Mouse (Mus musculus) c-Kit-positive CD71-positive TER-119-negative erythroid progenitor cells, embryonic 14.5 days (primary cell): ENCODE measurements at regions not wholly inside any gene's neighbourhood (a gene's known extent, or its start where the extent isn't known, plus 50 kb on each side); places are given as distances from the start of the nearest gene placed in this dataset.

Experiments
- DNase-seq: peaks from one replicate; pipeline ENCODE4 v3.0.0-alpha.2; 2013; ENCODE audit warnings: low read depth

- no peak for DNase-seq
These were observed 442.0 kb downstream of the Defb40 start for GRCm38 (mm10) chr8:18536059-18536458.

- no peak for DNase-seq
These were observed 449.9 kb downstream of the Defb40 start for GRCm38 (mm10) chr8:18528120-18528519.

GRCm38 (mm10) chr8:18512409-18512808 lies 465.6 kb downstream of the Defb40 start:
- no peak for DNase-seq

DNA sequence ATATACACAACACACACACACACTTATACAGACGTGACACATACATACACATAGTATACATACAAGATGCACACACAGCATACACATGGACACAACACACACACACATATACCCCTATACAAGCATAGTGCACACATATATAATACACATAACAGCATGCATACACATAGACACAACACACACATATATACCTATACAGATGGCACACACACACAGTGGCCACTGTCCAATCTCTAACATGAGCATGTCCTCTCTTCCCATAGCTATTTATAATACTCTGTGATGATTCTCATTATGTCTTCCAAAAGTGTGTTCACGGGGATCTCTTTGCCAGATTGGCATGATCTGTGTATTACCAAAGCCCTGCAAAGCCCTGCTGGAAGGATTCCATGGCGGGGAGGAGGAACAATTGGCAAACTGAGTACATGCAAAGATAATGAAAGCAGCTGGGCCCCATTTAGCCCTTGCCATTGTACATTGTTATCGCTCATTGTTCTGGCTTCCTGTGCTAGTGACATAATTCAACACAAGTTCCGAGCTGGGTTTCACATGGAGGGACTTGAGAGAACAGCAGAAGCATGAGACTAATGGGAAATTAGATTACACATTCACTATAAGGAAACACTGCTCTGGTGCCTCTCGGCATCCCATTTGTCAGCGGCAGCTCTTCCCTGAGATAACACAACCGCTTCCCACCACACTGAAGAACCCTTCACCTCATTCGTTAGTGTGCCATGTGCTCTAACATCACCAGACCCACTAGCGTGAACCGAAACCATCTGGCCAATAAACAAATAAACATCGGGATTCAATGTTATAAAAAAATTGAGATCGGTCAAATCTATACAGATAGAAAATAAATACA lies 471.7 kb downstream of the Defb40 start:
- DNase-seq = no peak

- no peak for DNase-seq
These were observed 487.4 kb downstream of the Defb40 start for GRCm38 (mm10) chr8:18490620-18491019.

- no peak for DNase-seq
These were observed 498.0 kb downstream of the Defb40 start for GRCm38 (mm10) chr8:18480081-18480480.

DNA sequence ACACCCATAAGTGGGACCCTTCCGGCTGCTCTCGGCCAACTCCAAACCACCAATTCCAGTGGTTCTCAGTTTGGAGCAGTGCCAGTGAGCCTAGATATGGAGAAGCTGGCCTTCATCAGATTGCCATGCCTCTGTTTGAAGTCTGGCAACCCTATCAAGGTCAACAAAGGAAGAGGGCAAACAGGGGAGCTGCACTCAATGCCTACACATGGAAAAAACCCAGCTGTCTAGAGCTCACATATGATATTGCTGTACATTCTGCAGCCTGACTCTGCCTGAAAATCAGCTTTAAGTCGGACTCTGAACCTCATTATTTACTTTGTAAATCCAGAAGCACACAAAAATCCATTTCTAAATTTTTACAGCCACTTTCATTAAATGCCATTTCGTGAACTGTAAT lies 499.9 kb downstream of the Defb40 start:
- DNase-seq = no peak

GRCm38 (mm10) chr8:18467511-18467910 lies 510.5 kb downstream of the Defb40 start:
- DNase-seq = no peak

DNA sequence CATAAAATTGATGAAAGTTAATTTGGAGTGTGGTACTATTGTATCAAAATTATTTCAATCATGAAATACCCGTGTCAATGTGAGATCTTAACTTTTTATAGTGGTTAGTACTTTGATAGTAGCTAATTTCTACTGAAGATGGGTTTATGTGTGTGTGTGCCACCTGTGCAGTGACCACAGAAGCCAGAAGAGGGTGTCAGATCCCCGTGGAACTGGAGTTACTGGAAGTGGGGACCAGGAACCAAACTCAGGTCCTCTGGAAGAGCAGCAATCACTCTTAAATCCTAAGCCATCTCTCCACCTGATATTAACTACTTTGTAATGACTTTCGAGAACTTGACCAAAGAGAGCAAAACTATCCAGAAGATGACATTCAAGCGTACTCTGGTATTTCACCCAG lies 517.4 kb downstream of the Defb40 start:
- no peak for DNase-seq

GRCm38 (mm10) chr8:18457470-18457869 lies 520.6 kb downstream of the Defb40 start:
- no peak for DNase-seq

- DNase-seq = no peak
These were observed 529.0 kb downstream of the Defb40 start for GRCm38 (mm10) chr8:18449015-18449414.

DNA sequence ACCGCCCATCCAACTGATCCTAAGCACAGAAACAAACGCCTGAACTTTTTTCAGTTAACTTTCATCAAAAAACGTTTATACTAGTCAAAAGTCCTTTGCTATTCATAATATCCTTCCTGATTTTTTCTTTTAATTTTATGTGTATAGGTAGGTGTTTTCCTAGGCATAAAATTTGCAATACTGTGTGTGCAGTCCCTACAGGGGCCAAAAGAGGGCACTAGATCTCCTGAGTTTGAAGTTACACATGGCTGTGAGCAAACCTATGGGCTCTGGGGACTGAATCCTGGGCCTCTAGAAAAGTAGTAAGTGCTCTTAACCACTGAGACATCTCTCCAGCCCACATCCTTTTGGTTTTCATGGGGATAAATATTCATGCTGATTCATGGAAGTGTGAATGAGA lies 535.8 kb downstream of the Defb40 start:
- no peak for DNase-seq

DNA sequence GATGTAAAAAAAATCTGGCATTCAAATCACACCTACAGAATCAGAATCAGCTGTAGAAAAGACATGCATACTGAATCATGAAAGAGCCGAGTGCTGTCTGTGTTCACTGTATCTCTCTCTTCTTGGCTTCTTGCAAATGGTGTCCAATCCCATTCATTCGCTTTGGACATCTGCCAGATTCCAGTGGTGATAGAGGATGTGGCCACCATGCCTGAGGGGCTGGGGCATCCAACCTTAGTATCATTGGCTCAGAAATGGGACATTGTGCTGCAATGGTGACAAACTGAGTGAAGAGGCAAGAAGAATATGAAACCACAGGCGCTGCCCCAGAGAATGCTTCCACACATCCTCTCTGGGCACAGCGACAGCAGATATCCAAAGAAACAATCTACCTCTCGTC lies 555.2 kb downstream of the Defb40 start:
- no peak for DNase-seq

- DNase-seq = no peak
These were observed 565.6 kb downstream of the Defb40 start for GRCm38 (mm10) chr8:18412470-18412869.

- DNase-seq = peak; percentile 1
These were observed 571.6 kb downstream of the Defb40 start for GRCm38 (mm10) chr8:18406446-18406845.

GRCm38 (mm10) chr8:18388353-18388752 lies 589.7 kb downstream of the Defb40 start:
- peak; percentile 6 for DNase-seq

DNA sequence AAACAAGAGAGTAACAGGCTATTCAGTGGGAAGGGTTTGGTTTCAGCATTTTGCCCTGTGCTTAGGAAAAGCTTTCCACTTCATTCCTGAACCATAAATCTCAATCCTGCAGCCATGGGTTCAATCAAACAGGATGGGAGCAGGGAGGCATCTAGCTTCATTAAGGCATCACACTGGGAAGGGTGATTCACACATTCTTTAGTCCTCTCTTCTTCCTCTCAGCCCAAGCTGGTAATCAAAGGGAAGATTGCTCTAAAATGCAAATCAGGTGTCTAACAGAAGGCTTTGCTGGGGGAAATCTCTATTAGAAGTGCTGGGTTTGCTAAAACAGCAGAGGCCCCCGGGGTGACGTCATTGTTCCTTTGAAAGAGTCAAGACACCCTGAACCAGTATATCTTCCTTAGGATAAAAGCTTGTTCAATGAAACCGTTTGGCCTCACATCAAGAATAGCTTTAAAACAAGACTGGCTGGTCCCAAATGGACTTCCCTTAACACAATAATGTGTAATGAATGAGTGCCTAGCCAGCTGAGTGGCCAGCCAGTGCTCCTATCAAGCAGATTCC lies 596.4 kb downstream of the Defb40 start:
- no peak for DNase-seq

DNA sequence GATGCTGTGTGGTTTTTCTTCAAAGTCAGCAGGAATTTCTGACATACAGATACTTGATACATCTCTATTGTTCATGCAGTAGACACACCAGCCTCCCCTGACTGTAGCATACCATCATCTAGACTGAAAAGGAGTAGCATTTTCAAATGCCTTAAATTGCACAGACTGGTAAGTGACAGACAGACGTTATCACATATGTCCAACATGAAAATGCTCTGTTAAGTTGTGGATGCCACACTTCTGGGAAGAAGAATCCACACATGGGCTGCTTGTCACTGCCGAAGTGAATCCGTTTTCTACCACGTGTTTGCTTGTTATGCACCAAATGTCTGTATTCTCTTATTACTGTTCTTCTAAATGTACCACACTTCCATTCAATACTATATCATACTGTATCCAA lies 629.3 kb downstream of the Defb40 start:
- no peak for DNase-seq

GRCm38 (mm10) chr8:18346248-18346647 lies 631.8 kb downstream of the Defb40 start:
- no peak for DNase-seq

DNA sequence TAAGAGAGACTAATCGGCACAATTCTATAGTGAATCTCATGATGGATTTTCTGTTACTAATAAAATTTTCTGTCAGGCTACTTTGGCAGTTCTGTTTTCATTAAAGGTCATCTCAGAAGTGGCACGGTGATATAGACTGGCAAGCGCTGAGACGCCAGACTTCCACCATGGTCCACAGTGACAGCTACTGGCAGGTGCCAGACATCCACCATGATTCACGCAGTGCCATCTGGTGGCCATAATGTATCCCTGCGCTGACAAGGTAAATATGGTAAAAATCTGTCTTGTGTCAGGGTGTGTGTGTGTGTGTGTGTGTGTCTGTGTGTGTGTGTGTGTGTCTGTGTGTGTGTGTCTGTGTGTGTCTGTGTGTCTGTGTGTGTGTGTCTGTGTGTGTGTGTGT lies 632.7 kb downstream of the Defb40 start:
- DNase-seq = peak; percentile 5

DNA sequence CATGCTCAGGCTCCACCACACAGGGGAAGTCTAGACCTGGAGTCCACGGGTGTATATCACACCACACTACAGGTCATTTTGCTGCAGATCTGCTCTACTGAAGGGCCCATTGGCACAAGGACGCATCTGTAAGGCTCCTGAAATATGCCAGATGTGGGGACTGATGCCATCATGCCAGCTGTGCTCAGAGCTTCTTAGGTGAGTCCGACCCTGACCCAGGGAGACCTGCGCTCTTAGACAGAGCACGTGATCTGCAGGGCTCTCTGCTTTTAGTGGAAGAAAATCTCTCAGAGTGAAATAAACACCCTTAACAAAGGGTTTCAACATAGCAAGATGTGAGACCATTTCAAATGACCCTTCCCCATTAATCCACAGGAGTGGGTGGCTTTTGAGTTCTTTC lies 633.2 kb downstream of the Defb40 start:
- no peak for DNase-seq

DNA sequence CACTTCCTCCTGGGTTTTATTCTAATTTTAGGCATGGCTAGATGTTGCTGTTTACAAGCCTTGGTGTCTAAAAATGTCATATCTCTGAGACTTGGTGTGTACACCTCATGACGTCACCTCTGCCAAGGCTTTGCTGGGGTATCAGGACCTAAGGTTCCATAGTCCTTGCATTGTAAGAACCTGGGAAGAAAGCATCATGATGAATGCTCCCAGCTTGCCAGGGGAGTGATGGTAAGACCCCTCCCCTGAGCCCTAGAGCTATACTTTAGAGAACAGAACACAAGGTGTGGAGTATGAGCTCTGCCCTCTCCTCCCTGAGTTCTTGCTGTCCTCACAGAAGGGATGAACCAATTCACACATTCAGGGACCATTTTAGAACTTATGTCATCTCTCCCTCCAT lies 642.5 kb downstream of the Defb40 start:
- DNase-seq = no peak

- no peak for DNase-seq
These were observed 649.5 kb downstream of the Defb40 start for GRCm38 (mm10) chr8:18328521-18328920.

DNA sequence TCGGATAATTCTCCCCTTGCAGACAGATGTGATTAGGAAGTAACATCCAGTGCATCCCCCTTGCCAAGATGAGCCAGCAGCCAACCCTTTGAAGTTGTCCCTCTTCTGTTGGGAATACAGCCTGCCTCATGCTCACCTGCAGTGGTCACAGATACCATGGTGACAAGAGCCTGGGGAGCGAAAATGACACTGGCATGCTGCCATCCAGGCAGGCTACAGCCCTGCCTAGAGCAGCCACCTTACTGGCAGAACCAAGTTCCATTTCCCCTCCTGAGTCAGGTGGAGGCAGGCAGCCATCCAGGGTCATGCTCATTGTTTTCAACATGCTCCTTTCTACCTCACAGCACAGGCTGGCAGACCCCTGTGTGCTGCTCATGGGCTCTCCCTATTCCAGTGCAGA lies 661.6 kb downstream of the Defb40 start:
- no peak for DNase-seq
